Mouse (Mus musculus): ENCODE data around the gene Negr1. TPM values are rescaled to one million over a fixed set of nuclear protein-coding genes. Genes with fewer than 3 reads are reported as not detected.

Gene Negr1
- not detected in 2 replicates for total RNA-seq (2017)

DNA sequence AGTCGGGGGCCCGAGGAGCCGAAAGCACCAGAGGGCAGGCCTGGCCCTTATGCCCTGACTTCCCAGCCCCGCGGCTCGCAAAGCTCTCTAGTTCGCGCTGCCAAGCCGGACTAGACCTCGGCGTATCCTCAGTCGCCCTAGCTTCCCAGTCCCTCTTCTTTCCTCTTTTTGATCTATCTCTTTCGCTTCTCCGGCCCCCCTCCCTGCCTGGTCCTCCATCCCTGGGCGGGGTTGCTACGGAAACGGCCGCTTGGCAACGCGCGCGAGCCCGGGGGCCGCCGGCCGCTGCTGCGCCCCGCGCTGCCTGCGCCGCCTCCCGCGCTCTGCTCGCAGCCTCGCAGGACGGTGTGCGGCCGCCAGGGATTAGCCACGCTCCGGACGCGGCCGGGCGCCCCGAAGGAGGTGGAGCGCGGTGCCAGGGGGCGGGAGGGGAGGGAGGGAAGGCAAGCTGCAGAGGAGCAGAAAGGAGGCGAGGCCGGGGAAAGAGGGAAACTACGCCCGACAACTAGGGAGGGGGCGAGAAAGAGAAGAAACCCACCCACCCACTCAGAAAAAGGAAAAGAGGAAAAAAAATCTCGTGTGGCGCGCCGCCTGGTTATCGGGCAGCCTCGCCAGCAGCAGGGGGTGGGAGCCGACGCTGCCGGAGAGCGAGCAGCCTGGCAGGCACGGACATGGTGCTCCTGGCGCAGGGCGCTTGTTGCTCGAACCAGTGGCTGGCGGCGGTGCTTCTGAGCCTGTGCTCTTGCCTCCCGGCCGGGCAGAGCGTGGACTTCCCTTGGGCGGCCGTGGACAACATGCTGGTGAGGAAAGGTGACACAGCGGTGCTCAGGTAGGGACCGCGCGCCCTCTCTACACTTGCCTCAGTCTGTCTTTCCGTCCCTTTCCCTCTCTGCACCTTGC lies at the start of gene Negr1:
TSS of gene Negr1 (plus strand) at position 271 of the 900 bp plus-strand sequence.
- ATAC-seq (replicated peaks in 1 of 2; ENCODE audit: insufficient read depth in 1 of 2, low FRiP score in 2 of 2, low TSS enrichment in 1 of 2, low read depth in 1 of 2, poor library complexity in 2 of 2, severe bottlenecking in 2 of 2): peak; percentile 35 to 38

GRCm38 (mm10) chr3:156526461-156526933 lies 35.1 kb upstream of the Negr1 start:
- ATAC-seq (replicated peaks in 1 of 2; ENCODE audit: insufficient read depth in 1 of 2, low FRiP score in 2 of 2, low TSS enrichment in 1 of 2, low read depth in 1 of 2, poor library complexity in 2 of 2, severe bottlenecking in 2 of 2): no peak

DNA sequence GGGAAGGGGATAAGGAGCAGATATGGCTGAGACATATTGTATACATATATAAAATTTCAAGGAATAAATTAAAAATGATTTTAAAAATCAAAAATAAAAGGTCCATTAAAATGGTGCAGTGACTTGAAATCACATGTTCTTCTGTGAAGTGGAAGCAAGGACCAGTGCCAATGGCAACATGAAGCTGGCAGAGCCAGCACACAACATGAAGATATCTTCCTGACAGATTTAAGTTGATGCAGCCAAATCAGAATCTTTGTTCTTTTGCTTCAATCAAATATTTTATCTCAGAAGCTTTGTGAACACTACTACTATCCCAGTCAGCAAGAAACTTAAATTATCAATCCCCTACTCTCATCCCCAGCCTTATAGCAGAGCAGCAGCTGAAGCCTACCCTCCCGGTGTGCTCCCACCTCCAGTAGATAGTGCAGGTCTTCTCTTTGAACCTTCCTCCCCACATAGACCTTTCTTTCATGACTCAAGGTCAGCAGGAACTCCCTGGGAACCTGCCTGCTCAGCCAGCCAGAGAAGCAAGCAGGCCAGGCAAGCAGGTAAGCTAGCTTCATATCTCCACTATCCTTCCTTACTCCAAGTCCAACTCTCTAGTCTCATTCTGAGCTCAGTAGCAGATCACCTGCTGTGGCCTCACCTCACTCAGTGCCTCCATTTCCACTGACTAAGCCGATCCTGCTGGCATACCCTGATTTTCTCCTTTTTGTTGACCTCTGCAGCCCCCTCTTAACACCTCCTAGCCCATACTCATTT lies 34.2 kb upstream of the Negr1 start:
- ATAC-seq (replicated peaks in 1 of 2; ENCODE audit: insufficient read depth in 1 of 2, low FRiP score in 2 of 2, low TSS enrichment in 1 of 2, low read depth in 1 of 2, poor library complexity in 2 of 2, severe bottlenecking in 2 of 2): no peak

DNA sequence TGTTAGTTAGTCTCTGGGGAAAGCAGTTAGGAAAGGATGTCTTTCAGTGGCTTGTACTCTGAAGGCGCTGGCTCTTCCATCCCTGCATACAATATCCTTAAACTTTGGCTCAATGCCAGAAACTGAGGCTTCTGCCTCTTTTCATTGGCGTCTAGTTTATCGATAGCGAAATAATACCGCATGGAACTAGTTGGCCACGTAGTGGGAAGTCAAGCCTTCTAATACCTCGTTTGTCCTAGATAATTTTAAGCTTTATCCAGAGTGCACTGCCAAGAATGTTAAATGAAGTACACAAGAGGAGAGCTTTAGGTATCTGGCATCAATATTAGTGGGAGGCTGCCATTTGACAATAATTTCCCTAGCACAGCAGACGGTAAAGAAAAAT lies 2.2 kb upstream of the Negr1 start:
- ATAC-seq (replicated peaks in 1 of 2; ENCODE audit: insufficient read depth in 1 of 2, low FRiP score in 2 of 2, low TSS enrichment in 1 of 2, low read depth in 1 of 2, poor library complexity in 2 of 2, severe bottlenecking in 2 of 2): no peak

- ATAC-seq (replicated peaks in 1 of 2; ENCODE audit: insufficient read depth in 1 of 2, low FRiP score in 2 of 2, low TSS enrichment in 1 of 2, low read depth in 1 of 2, poor library complexity in 2 of 2, severe bottlenecking in 2 of 2): no peak
Observed at GRCm38 (mm10) chr3:156559826-156560471, 1.6 kb upstream of the Negr1 start.

DNA sequence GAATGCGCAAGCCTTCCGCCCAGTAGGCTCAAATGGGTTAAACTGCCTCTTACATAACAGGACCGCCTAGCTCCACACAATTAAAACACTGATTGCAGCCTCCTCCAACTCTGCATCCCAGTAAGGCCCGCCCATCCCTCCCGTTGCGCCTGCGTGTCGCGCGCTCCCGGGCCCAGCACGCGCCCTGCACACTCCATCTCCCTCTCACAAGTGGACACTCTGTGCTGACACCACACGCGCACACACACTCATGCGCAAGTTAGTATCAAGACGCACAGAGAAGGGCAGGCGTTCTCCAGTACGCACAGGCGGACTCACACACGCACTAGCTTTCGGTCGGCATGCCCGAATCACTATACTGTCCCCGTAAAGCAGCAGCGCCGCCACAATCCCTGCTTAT lies 828 bp upstream of the Negr1 start:
- ATAC-seq (replicated peaks in 1 of 2; ENCODE audit: insufficient read depth in 1 of 2, low FRiP score in 2 of 2, low TSS enrichment in 1 of 2, low read depth in 1 of 2, poor library complexity in 2 of 2, severe bottlenecking in 2 of 2): peak in 1 of 2 experiments; percentile 38; a peak in 2 of 4 replicates

DNA sequence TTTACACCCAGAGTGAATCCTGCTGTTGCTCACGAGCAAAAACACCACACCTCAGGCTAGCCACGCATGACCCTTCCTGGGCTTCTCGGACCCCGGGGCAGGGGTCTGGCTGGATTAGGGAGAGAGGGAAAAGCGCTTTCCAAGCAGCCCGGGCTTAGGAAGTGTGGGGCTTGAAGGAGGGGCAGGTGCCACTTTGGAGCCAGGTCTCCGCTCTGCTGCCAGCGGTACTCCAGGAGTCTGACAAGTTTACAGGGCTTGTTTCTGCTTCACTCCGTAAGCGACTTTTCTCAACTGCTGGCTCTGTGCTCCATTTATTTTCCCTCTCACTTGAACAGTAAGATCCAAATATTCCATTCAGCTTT lies 811 bp downstream of the Negr1 start:
- ATAC-seq (replicated peaks in 1 of 2; ENCODE audit: insufficient read depth in 1 of 2, low FRiP score in 2 of 2, low TSS enrichment in 1 of 2, low read depth in 1 of 2, poor library complexity in 2 of 2, severe bottlenecking in 2 of 2): no peak

- ATAC-seq (replicated peaks in 1 of 2; ENCODE audit: insufficient read depth in 1 of 2, low FRiP score in 2 of 2, low TSS enrichment in 1 of 2, low read depth in 1 of 2, poor library complexity in 2 of 2, severe bottlenecking in 2 of 2): no peak
Observed at GRCm38 (mm10) chr3:156562796-156563195, 1.2 kb downstream of the Negr1 start.

- no peak for ATAC-seq (replicated peaks in 1 of 2; ENCODE audit: insufficient read depth in 1 of 2, low FRiP score in 2 of 2, low TSS enrichment in 1 of 2, low read depth in 1 of 2, poor library complexity in 2 of 2, severe bottlenecking in 2 of 2)
Observed at GRCm38 (mm10) chr3:156563353-156563752, 1.8 kb downstream of the Negr1 start.

GRCm38 (mm10) chr3:156573465-156573864 lies 11.9 kb downstream of the Negr1 start:
- ATAC-seq (replicated peaks in 1 of 2; ENCODE audit: insufficient read depth in 1 of 2, low FRiP score in 2 of 2, low TSS enrichment in 1 of 2, low read depth in 1 of 2, poor library complexity in 2 of 2, severe bottlenecking in 2 of 2): no peak

GRCm38 (mm10) chr3:156576292-156576691 lies 14.7 kb downstream of the Negr1 start:
- ATAC-seq (replicated peaks in 1 of 2; ENCODE audit: insufficient read depth in 1 of 2, low FRiP score in 2 of 2, low TSS enrichment in 1 of 2, low read depth in 1 of 2, poor library complexity in 2 of 2, severe bottlenecking in 2 of 2): no peak

DNA sequence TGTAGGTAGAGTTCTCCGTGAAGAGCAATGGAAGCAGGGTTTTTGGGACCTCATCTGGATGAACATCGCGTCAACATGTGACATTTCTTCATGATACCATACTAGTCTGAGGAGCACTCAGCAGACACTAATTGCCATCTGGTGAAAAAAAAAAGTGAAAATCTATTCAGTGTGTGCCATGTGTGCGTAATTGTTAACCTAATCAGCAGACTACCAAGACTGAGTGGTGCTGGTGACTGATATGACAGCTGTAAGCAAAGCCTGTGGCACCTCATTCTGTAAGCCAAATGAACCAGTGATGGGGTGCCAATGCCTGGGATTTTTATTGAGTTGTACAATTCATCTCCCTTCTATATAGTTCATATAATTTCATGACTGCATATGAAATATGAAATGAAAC lies 29.0 kb downstream of the Negr1 start:
- ATAC-seq (replicated peaks in 1 of 2; ENCODE audit: insufficient read depth in 1 of 2, low FRiP score in 2 of 2, low TSS enrichment in 1 of 2, low read depth in 1 of 2, poor library complexity in 2 of 2, severe bottlenecking in 2 of 2): no peak

GRCm38 (mm10) chr3:156591125-156591524 lies 29.5 kb downstream of the Negr1 start:
- ATAC-seq (replicated peaks in 1 of 2; ENCODE audit: insufficient read depth in 1 of 2, low FRiP score in 2 of 2, low TSS enrichment in 1 of 2, low read depth in 1 of 2, poor library complexity in 2 of 2, severe bottlenecking in 2 of 2): no peak

GRCm38 (mm10) chr3:156606846-156607245 lies 45.3 kb downstream of the Negr1 start:
- ATAC-seq (replicated peaks in 1 of 2; ENCODE audit: insufficient read depth in 1 of 2, low FRiP score in 2 of 2, low TSS enrichment in 1 of 2, low read depth in 1 of 2, poor library complexity in 2 of 2, severe bottlenecking in 2 of 2): no peak

- no peak for ATAC-seq (replicated peaks in 1 of 2; ENCODE audit: insufficient read depth in 1 of 2, low FRiP score in 2 of 2, low TSS enrichment in 1 of 2, low read depth in 1 of 2, poor library complexity in 2 of 2, severe bottlenecking in 2 of 2)
Observed at GRCm38 (mm10) chr3:156619921-156620320, 58.3 kb downstream of the Negr1 start.

GRCm38 (mm10) chr3:156628594-156628993 lies 67.0 kb downstream of the Negr1 start:
- no peak for ATAC-seq (replicated peaks in 1 of 2; ENCODE audit: insufficient read depth in 1 of 2, low FRiP score in 2 of 2, low TSS enrichment in 1 of 2, low read depth in 1 of 2, poor library complexity in 2 of 2, severe bottlenecking in 2 of 2)

- ATAC-seq (replicated peaks in 1 of 2; ENCODE audit: insufficient read depth in 1 of 2, low FRiP score in 2 of 2, low TSS enrichment in 1 of 2, low read depth in 1 of 2, poor library complexity in 2 of 2, severe bottlenecking in 2 of 2): no peak
Observed at GRCm38 (mm10) chr3:156632942-156633341, 71.3 kb downstream of the Negr1 start.

DNA sequence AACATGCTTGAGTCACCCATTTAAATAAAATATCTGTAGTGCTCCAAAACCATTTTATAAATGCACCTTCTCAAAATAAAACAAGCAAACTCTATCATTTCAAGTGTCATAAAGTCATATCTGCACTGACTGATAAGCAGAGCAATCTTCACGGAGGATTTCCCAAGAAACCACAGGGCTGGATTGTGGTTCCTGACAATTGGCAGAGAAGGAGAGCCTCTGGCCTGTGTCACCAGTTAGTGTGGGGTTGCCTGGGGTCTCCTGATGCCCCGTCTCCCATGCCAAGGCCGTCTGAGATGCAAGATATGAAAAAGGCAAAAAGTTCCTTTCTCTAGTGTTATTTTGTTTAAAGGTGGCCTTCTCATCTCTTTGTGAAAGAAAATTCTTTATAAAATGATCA lies 77.8 kb downstream of the Negr1 start:
- ATAC-seq (replicated peaks in 1 of 2; ENCODE audit: insufficient read depth in 1 of 2, low FRiP score in 2 of 2, low TSS enrichment in 1 of 2, low read depth in 1 of 2, poor library complexity in 2 of 2, severe bottlenecking in 2 of 2): no peak

Measured in hematopoietic stem cell, adult 5-6 weeks (primary cell).